Mouse (Mus musculus): ENCODE measurements at regions not wholly inside any gene's neighbourhood (a gene's known extent, or its start where the extent isn't known, plus 50 kb on each side); places are given as distances from the start of the nearest gene placed in this dataset.

- DNase-seq (ENCODE audit: low spot score), result no peak
- Histone ChIP-seq H3K27ac (replicated peaks; ENCODE audit: low read depth, low read length) (no peak overlapping the region), H3K4me1 (ENCODE audit: control insufficient read depth, insufficient read depth, low read length) (no peaks in the 10 kb centered on the region), H3K4me3 (replicated peaks; ENCODE audit: low read length) (no peak overlapping the region), H3K9me3 (ENCODE audit: control insufficient read depth, low read length) (no peaks in the 10 kb centered on the region), H3K27me3 (ENCODE audit: control insufficient read depth, insufficient read depth, low read length) (no peaks in the 10 kb centered on the region), H3K4me2 (replicated peaks; ENCODE audit: low read depth, low read length, severe bottlenecking) (no peak overlapping the region), H3K36me3 (ENCODE audit: control insufficient read depth, insufficient read depth, low read length) (no peaks in the 10 kb centered on the region), H3K9ac (ENCODE audit: low read depth, low read length, severe bottlenecking) (no peak overlapping the region)
- WGBS, result 70% methylated on average over 4 of the region's 4 CpGs
- no peak for TF ChIP-seq POLR2A (IDR thresholded peaks at IDR 0.05; ENCODE audit: borderline replicate concordance, extremely low read depth, insufficient read depth, insufficient read length)
- ATAC-seq (ENCODE audit: low FRiP score, low read depth), result no peak
Observed at GRCm38 (mm10) chr12:94588599-94588998, 1103.4 kb upstream of the Flrt2 start.

GRCm38 (mm10) chr12:94589033-94589432 lies 1103.0 kb upstream of the Flrt2 start:
- no peaks in the 10 kb centered on the region for H3K4me1 ChIP-seq (ENCODE audit: control insufficient read depth, insufficient read depth, low read length)
- ATAC-seq (ENCODE audit: low FRiP score, low read depth) (no peak), DNase-seq (ENCODE audit: low spot score) (no peak)
- H3K4me2 ChIP-seq (replicated peaks; ENCODE audit: low read depth, low read length, severe bottlenecking), result no peak overlapping the region
- H3K36me3 ChIP-seq (ENCODE audit: control insufficient read depth, insufficient read depth, low read length), result no peaks in the 10 kb centered on the region
- H3K9me3 ChIP-seq (ENCODE audit: control insufficient read depth, low read length), result no peaks in the 10 kb centered on the region
- H3K27ac ChIP-seq (replicated peaks; ENCODE audit: low read depth, low read length), result no peak overlapping the region
- no peak overlapping the region for H3K9ac ChIP-seq (ENCODE audit: low read depth, low read length, severe bottlenecking)
- WGBS, result 72% methylated on average over 4 of the region's 4 CpGs
- no peaks in the 10 kb centered on the region for H3K27me3 ChIP-seq (ENCODE audit: control insufficient read depth, insufficient read depth, low read length)
- no peak for TF ChIP-seq POLR2A (IDR thresholded peaks at IDR 0.05; ENCODE audit: borderline replicate concordance, extremely low read depth, insufficient read depth, insufficient read length)
- no peak overlapping the region for H3K4me3 ChIP-seq (replicated peaks; ENCODE audit: low read length)

DNA sequence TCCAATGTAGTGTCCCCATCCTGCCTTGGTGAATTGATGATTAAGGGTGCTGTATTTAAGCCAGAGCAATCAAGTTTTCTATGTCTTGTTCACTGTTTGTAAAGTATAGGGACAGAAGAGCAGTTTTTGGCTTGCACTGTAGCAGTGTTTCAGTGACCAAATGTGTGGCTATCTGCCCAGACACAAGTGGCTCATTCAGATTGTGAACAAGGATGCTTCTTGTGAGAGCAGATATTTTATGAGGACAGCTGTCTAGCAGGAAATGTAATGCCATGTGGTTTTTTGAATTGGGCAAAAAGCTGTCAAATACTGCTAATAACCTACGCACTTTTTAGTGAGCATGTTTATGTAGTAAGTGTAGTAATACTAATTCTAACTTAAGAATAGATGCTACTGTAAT lies 1086.5 kb upstream of the Flrt2 start:
- H3K4me3 ChIP-seq (replicated peaks; ENCODE audit: low read length), result no peak overlapping the region
- H3K9ac ChIP-seq (ENCODE audit: low read depth, low read length, severe bottlenecking), result no peak overlapping the region
- no peaks in the 10 kb centered on the region for H3K36me3 ChIP-seq (ENCODE audit: control insufficient read depth, insufficient read depth, low read length)
- H3K9me3 ChIP-seq (ENCODE audit: control insufficient read depth, low read length), result no peaks in the 10 kb centered on the region
- WGBS, result 70% methylated on average over 1 of the region's 1 CpGs
- TF ChIP-seq POLR2A (IDR thresholded peaks at IDR 0.05; ENCODE audit: borderline replicate concordance, extremely low read depth, insufficient read depth, insufficient read length), result no peak
- H3K4me2 ChIP-seq (replicated peaks; ENCODE audit: low read depth, low read length, severe bottlenecking), result no peak overlapping the region
- ATAC-seq (ENCODE audit: low FRiP score, low read depth) (no peak), DNase-seq (ENCODE audit: low spot score) (no peak)
- H3K27ac ChIP-seq (replicated peaks; ENCODE audit: low read depth, low read length), result no peak overlapping the region
- H3K4me1 ChIP-seq (ENCODE audit: control insufficient read depth, insufficient read depth, low read length), result no peaks in the 10 kb centered on the region
- H3K27me3 ChIP-seq (ENCODE audit: control insufficient read depth, insufficient read depth, low read length), result no peaks in the 10 kb centered on the region

DNA sequence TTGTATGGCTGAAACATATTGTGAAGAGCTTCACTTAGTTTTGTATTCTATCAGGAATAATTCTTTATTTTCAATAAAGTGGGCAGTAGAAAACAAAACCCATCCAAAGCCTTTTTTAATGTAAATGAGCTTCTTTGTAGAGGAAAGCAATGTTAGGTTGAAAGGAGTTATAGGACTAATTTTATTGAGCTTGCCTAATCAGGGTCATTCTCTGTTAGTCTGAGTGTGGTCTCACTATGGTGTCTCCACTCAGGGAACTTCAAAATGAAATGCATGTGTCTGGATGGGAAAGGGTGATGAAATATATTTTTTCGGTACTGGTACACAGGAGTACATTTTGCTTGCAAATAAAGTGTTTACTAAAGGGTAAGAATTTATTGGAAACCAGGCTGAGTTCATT lies 1055.5 kb upstream of the Flrt2 start:
- Histone ChIP-seq H3K27me3 (ENCODE audit: control insufficient read depth, insufficient read depth, low read length) (no peaks in the 10 kb centered on the region), H3K4me2 (replicated peaks; ENCODE audit: low read depth, low read length, severe bottlenecking) (no peak overlapping the region), H3K9ac (ENCODE audit: low read depth, low read length, severe bottlenecking) (no peak overlapping the region), H3K4me1 (ENCODE audit: control insufficient read depth, insufficient read depth, low read length) (no peaks in the 10 kb centered on the region), H3K4me3 (replicated peaks; ENCODE audit: low read length) (no peak overlapping the region), H3K36me3 (ENCODE audit: control insufficient read depth, insufficient read depth, low read length) (no peaks in the 10 kb centered on the region), H3K9me3 (ENCODE audit: control insufficient read depth, low read length) (no peaks in the 10 kb centered on the region), H3K27ac (replicated peaks; ENCODE audit: low read depth, low read length) (no peak overlapping the region)
- ATAC-seq (ENCODE audit: low FRiP score, low read depth) (no peak), DNase-seq (ENCODE audit: low spot score) (no peak)
- WGBS, result 39% methylated on average over 1 of the region's 1 CpGs
- TF ChIP-seq POLR2A (IDR thresholded peaks at IDR 0.05; ENCODE audit: borderline replicate concordance, extremely low read depth, insufficient read depth, insufficient read length), result no peak

GRCm38 (mm10) chr12:94640153-94640552 lies 1051.9 kb upstream of the Flrt2 start:
- ATAC-seq (ENCODE audit: low FRiP score, low read depth), result no peak

DNA sequence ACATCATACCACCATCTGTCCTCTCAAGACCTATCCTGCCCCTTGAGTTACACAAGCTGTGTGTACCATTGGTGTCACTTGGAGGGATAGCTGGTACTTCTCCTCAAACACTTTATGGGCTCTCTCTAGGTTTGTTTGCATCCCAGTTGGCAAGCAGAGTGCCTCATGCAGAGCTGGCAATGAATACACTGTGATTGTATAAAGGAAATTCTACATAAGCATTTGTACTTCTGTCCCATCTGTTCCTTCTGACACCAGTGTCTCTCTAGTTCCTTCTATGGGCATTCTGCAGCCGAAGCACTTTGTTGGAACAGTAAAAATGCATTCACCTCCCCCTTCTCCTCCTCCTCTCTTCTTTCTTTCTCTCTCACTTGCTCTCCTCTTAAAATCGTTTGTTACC lies 1046.7 kb upstream of the Flrt2 start:
- no peaks in the 10 kb centered on the region for H3K27me3 ChIP-seq (ENCODE audit: control insufficient read depth, insufficient read depth, low read length)
- H3K9ac ChIP-seq (ENCODE audit: low read depth, low read length, severe bottlenecking), result no peak overlapping the region
- no peak overlapping the region for H3K4me3 ChIP-seq (replicated peaks; ENCODE audit: low read length)
- DNase-seq (ENCODE audit: low spot score), result no peak
- H3K27ac ChIP-seq (replicated peaks; ENCODE audit: low read depth, low read length), result no peak overlapping the region
- H3K4me1 ChIP-seq (ENCODE audit: control insufficient read depth, insufficient read depth, low read length), result no peaks in the 10 kb centered on the region
- H3K9me3 ChIP-seq (ENCODE audit: control insufficient read depth, low read length), result no peaks in the 10 kb centered on the region
- no peak overlapping the region for H3K4me2 ChIP-seq (replicated peaks; ENCODE audit: low read depth, low read length, severe bottlenecking)
- 57% methylated on average over 2 of the region's 2 CpGs for WGBS
- no peak for ATAC-seq (ENCODE audit: low FRiP score, low read depth)
- no peak for TF ChIP-seq POLR2A (IDR thresholded peaks at IDR 0.05; ENCODE audit: borderline replicate concordance, extremely low read depth, insufficient read depth, insufficient read length)
- no peaks in the 10 kb centered on the region for H3K36me3 ChIP-seq (ENCODE audit: control insufficient read depth, insufficient read depth, low read length)

More at GRCm38 (mm10) chr12:94640153-94640552, 1051.9 kb upstream of the Flrt2 start:
- WGBS, result 78% methylated on average over 4 of the region's 4 CpGs
- Histone ChIP-seq H3K4me2 (replicated peaks; ENCODE audit: low read depth, low read length, severe bottlenecking) (no peak overlapping the region), H3K9me3 (ENCODE audit: control insufficient read depth, low read length) (no peaks in the 10 kb centered on the region), H3K4me3 (replicated peaks; ENCODE audit: low read length) (no peak overlapping the region), H3K4me1 (ENCODE audit: control insufficient read depth, insufficient read depth, low read length) (no peaks in the 10 kb centered on the region), H3K27ac (replicated peaks; ENCODE audit: low read depth, low read length) (no peak overlapping the region), H3K9ac (ENCODE audit: low read depth, low read length, severe bottlenecking) (no peak overlapping the region), H3K27me3 (ENCODE audit: control insufficient read depth, insufficient read depth, low read length) (no peaks in the 10 kb centered on the region), H3K36me3 (ENCODE audit: control insufficient read depth, insufficient read depth, low read length) (no peaks in the 10 kb centered on the region)
- TF ChIP-seq POLR2A (IDR thresholded peaks at IDR 0.05; ENCODE audit: borderline replicate concordance, extremely low read depth, insufficient read depth, insufficient read length), result no peak
- DNase-seq (ENCODE audit: low spot score), result no peak

All from limb, embryonic 14.5 days (tissue).